Mouse (Mus musculus) neural tube, embryonic 12.5 days (tissue): ENCODE results near the gene Camkk1. TPM values are rescaled to one million over a fixed set of nuclear protein-coding genes. Genes with fewer than 3 reads are reported as not detected.

ENCODE experiments used
- polyA plus RNA-seq: library from polyadenylated mRNA; unstranded; fragments of >200 nt; fragmentation: Nextera tagmentation; extraction: Ambion mirVana; gene quantifications from 2 replicates; pipeline ENCODE4 v1.2.1, GENCODE M21; 2016

The Camkk1 gene
- polyA plus RNA-seq, 1 experiment from 2014 or later: 14.7 TPM

Other genes starting within 250 kb of the Camkk1 start
- gene Cyb5d2, start 222.9 kb upstream of the Camkk1 start, polyA plus RNA-seq: 5.5 and 6.2 TPM in 2 replicates
- 12.7 and 13.0 TPM in 2 replicates for gene Zzef1, start 222.8 kb upstream of the Camkk1 start, polyA plus RNA-seq
- gene Atp2a3, start 57.8 kb upstream of the Camkk1 start, polyA plus RNA-seq: 1.2 and 1.3 TPM in 2 replicates
- gene P2rx1, start 19.9 kb upstream of the Camkk1 start, polyA plus RNA-seq: 1.4 TPM in 2 replicates
- gene Ncbp3, start 28.8 kb downstream of the Camkk1 start, polyA plus RNA-seq: 14.3 and 15.1 TPM in 2 replicates
- 0.34 TPM in 2 replicates for gene Itgae, start 71.6 kb downstream of the Camkk1 start, polyA plus RNA-seq
- gene Haspin, start 119.3 kb downstream of the Camkk1 start, polyA plus RNA-seq: 11.0 and 11.1 TPM in 2 replicates
- 0.22 and 0.30 TPM in 2 replicates for gene P2rx5, start 141.4 kb downstream of the Camkk1 start, polyA plus RNA-seq
- 122 and 129 TPM in 2 replicates for gene Emc6, start 158.0 kb downstream of the Camkk1 start, polyA plus RNA-seq
- 198 and 205 TPM in 2 replicates for gene Tax1bp3, start 158.1 kb downstream of the Camkk1 start, polyA plus RNA-seq
- gene Ctns, start 180.0 kb downstream of the Camkk1 start, polyA plus RNA-seq: 21.5 and 26.1 TPM in 2 replicates
- gene Shpk, start 180.5 kb downstream of the Camkk1 start, polyA plus RNA-seq: 1.9 and 2.3 TPM in 2 replicates
- gene Trpv1, start 215.3 kb downstream of the Camkk1 start, polyA plus RNA-seq: 0.38 and 0.98 TPM in 2 replicates
- gene Trpv3, start 248.4 kb downstream of the Camkk1 start, polyA plus RNA-seq: 0.14 and 0.15 TPM in 2 replicates